In the genomic region with DNA sequence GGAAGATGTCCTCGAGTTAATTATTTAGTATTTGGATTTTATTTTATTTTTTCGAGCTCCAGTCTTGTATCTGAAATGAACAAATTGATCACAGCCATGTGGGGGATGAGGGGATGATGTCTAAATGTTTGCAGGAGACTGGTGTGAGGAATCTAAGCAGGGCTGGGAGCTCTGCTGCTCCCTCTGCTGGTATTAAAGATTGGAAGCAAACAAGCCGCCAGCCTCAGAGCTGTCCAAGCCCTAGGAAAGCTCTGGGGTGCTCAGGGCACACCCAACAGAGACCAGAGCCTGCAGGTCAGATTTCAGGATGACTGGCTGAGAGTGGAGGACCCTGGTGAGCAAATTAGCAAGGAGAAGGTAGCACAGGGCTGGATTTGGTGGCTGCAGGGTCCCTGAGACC, we compare ENCODE assay signal across 8 mouse cellular contexts.
DNase-seq lines count a peak whose midpoint lies in the region; ATAC-seq lines count a peak whose summit lies in the region.

No protein-coding gene starts in this region.

- no peak for ATAC-seq in heart, embryonic 11.5 days (replicated peaks; ENCODE audit: insufficient number of reproducible peaks, low FRiP score, low TSS enrichment)
- peak; percentile 88 for ATAC-seq in frontal cortex, adult (ENCODE audit: low TSS enrichment)
- peak; percentile 50; the same call in 1 of the 2 replicates for ATAC-seq in kidney, embryonic 15.5 days (replicated peaks; ENCODE audit: low FRiP score)
- peak; percentile 57; the same call in 1 of the 2 replicates for ATAC-seq in lung, embryonic 16.5 days (ENCODE audit: low read depth)

- H3K4me2 ChIP-seq in heart, embryonic 11.5 days, result no peak overlapping the region
- no peak overlapping the region for H3K4me2 ChIP-seq in kidney, embryonic 15.5 days
- H3K4me2 ChIP-seq in lung, embryonic 16.5 days (ENCODE audit: low read depth, low read length), result no peak overlapping the region

- H3K27ac ChIP-seq in heart, embryonic 11.5 days (ENCODE audit: low read depth, low read length), result no peak overlapping the region
- no peak overlapping the region for H3K27ac ChIP-seq in kidney, embryonic 15.5 days
- no peak overlapping the region for H3K27ac ChIP-seq in lung, embryonic 16.5 days (ENCODE audit: low read length)

- peak; percentile 23 to 49 for DNase-seq in heart, adult 18-20 months
- peak; percentile 49 for DNase-seq in Muller cell, postnatal 12 days (ENCODE audit: inconsistent ontology term)
- peak; percentile 73 for DNase-seq in cerebellum, adult 9-11 months
- DNase-seq in right cerebral cortex, adult 2 months (ENCODE audit: low spot score in 2 of 2), result peak; percentile 44 to 54

- no peaks in the 10 kb centered on the region for H3K4me1 ChIP-seq in heart, embryonic 11.5 days (ENCODE audit: control insufficient read depth, insufficient read depth, low read length)
- no peaks in the 10 kb centered on the region for H3K4me1 ChIP-seq in kidney, embryonic 15.5 days
- no peaks in the 10 kb centered on the region for H3K4me1 ChIP-seq in lung, embryonic 16.5 days (replicated peaks; ENCODE audit: control insufficient read depth, insufficient read depth, low read length)

- H3K27me3 ChIP-seq in heart, embryonic 11.5 days (ENCODE audit: control insufficient read depth, insufficient read depth, low read length), result peaks cover 10% of the 10 kb centered on the region
- 0 out of 2 replicates have a peak, but pooled peaks cover 8% of the 10 kb centered on the region for H3K27me3 ChIP-seq in kidney, embryonic 15.5 days
- H3K27me3 ChIP-seq in lung, embryonic 16.5 days (ENCODE audit: control insufficient read depth, insufficient read depth, low read depth, low read length), result no peaks in the 10 kb centered on the region

- H3K9me3 ChIP-seq in heart, embryonic 11.5 days (replicated peaks; ENCODE audit: control insufficient read depth, low read length), result no peaks in the 10 kb centered on the region
- H3K9me3 ChIP-seq in kidney, embryonic 15.5 days (replicated peaks), result no peaks in the 10 kb centered on the region
- no peaks in the 10 kb centered on the region for H3K9me3 ChIP-seq in lung, embryonic 16.5 days (ENCODE audit: control insufficient read depth, low read length)

- H3K36me3 ChIP-seq in heart, embryonic 11.5 days (ENCODE audit: control insufficient read depth, insufficient read depth, low read length), result no peaks in the 10 kb centered on the region
- no peaks in the 10 kb centered on the region for H3K36me3 ChIP-seq in kidney, embryonic 15.5 days
- no peaks in the 10 kb centered on the region for H3K36me3 ChIP-seq in lung, embryonic 16.5 days (ENCODE audit: control insufficient read depth, insufficient read depth, low read length)

- no peak overlapping the region for H3K4me3 ChIP-seq in heart, embryonic 11.5 days (ENCODE audit: low read depth, low read length)
- H3K4me3 ChIP-seq in kidney, embryonic 15.5 days (replicated peaks), result no peak overlapping the region
- H3K4me3 ChIP-seq in lung, embryonic 16.5 days (ENCODE audit: low read length), result no peak overlapping the region

- 5% methylated on average over 3 of the region's 3 CpGs for WGBS in heart, embryonic 11.5 days (ENCODE audit: insufficient replicate concordance)
- 8% methylated on average over 3 of the region's 3 CpGs for WGBS in kidney, embryonic 15.5 days
- WGBS in lung, embryonic 16.5 days, result 4% methylated on average over 3 of the region's 3 CpGs

- no peak overlapping the region for H3K9ac ChIP-seq in heart, embryonic 11.5 days (ENCODE audit: low read depth, low read length)
- H3K9ac ChIP-seq in kidney, embryonic 15.5 days, result no peak overlapping the region
- H3K9ac ChIP-seq in lung, embryonic 16.5 days (ENCODE audit: low read length), result no peak overlapping the region
